Mouse (Mus musculus) lung, adult 2 months (tissue): ENCODE data around the gene Ap1g2.

Source experiments
- CTCF ChIP-seq: fragments of 200-500 bp; IDR thresholded peaks from 2 replicates; pipeline ENCODE4 v1.5.1; 2011; ENCODE audit warnings: mild to moderate bottlenecking, low read length, control low read depth; ENCODE audit not compliant: insufficient read depth
- POLR2A ChIP-seq: fragments of 200-500 bp; IDR thresholded peaks from 2 replicates; pipeline ENCODE4 v1.6.1; 2011; ENCODE audit warnings: low read depth, mild to moderate bottlenecking, control low read depth, low read length, borderline replicate concordance; ENCODE audit errors: extremely low read depth

- no peak for TF ChIP-seq CTCF
- no peak for TF ChIP-seq POLR2A
Measured at GRCm38 (mm10) chr14:55149041-55149440, 42.6 kb upstream of the Ap1g2 start.
